Mouse (Mus musculus) cerebellum, postnatal 14 days (tissue): ENCODE measurements at regions not wholly inside any gene's neighbourhood (a gene's known extent, or its start where the extent isn't known, plus 50 kb on each side); places are given as distances from the start of the nearest gene placed in this dataset.
A peak's percentile ranks its signal among the peaks of the same experiment; 100 is the strongest.

Experiments
- DNase-seq, 2 experiments: peaks; one replicate each; pipeline ENCODE4 v3.0.0; 2021; ENCODE audit warnings: mixed read lengths in 2 of 2

DNA sequence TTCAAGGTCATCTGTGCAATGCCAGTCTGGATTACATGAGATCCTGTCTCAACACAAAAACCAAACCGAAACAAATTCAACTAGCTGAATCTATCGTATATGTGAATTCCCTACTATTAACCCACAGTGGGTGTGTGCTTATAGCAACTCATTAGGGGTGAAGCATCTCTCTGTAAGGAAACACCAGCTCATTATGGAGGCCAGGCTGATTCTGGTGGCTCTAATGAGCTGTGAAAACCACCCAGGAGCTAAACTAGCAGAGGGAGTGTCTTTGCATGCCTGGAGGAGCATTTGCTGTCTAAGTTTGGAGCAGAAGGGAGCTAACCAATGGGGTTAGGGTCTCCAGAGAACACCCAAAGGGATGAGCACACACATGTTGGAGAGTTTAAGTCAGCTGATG is 54.1 kb upstream of the Adamts2 start:
- DNase-seq: no peak

DNA sequence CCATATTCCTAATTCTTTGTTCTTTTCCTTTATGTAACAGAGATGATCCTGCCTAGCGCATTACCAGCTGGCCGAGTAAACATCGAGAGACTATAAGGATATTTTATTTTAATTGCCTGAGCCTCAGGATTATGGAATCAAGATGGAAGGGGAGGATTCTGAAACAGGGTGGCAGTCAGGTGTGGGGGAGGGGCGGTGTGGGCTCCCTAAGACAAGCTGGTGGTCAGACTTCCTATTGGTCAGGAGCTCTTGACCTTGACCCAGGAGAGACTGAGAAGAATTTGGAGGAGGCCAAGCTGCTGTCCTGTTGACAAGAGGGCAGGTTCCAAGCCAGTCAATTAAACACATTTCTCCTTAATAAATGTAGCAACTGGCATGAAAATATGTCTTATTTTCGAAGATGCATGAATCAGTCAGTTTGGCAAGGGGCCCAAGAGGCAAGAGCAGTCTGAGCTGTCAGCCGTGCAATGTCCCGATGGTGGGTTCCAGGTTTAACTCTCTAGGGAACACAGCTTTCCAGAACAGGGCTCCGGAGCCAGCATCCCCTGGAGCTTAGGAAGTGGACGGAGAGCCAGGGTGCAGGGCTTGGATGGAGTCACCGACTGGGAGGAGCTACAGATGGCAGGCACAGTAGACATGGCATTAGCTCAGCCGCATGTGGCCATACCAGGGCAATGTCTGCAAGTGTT is 55.3 kb upstream of the Adamts2 start:
- DNase-seq: peak; percentile 55 to 67

DNA sequence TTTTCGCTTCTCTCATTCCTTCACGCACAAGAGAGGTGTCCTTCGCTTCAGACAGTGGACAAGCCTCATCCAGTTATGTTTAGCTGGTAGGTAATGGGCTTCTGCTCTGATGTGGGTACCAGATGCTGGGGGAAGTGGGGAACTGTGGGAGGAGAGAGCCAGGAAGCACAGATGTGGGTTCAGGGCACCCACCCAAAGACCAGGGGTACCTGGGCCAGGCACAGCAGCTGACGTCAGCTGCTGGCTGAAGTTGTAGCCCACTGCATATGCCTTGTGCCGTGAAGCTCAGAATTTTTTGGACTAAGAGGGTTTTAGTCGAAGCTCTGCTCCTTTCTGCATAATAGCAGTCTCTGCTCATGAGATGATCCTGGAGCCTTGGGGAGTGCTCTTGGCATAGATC is 56.5 kb upstream of the Adamts2 start:
- DNase-seq: peak; percentile 26 to 34

DNA sequence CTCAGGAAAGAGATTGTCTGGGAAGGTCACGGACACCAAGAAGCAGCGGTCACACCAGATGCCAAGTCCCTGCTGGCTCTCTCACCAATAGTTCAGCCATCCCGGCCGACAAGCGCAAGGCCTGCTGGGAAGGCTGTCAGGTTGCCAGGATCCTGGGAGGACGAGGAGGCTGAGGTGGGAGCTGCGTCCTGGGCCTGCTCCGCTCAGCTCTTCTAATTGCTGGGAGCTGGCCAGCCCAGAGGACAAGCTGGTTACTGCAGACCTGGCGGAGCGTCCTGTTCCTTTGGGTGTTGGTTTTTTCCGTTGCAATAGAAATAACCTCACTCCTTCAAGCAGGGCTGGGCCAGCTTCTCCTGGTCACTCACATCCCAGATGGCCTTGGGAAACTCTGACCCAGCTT is 61.7 kb upstream of the Adamts2 start:
- peak; percentile 76 to 87 for DNase-seq

DNA sequence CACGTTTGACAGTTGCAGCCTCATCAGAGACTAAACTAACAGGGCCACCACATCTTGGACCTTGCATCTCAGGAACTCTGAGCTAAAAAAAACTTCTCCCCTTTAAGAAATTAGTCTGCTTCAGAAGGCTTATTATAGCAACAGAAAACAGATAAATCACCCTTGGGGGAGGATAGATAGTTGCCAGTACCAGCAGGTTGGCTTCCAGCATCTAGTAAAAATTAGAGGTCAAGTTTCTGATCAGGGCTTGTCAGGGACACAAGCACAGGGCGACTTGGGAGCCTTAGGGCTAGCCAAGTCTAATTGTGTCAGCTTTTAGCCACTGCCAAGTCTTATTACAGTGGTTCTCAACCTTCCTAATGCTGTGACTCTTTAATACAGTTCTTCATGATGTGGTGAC is 67.6 kb upstream of the Adamts2 start:
- no peak for DNase-seq

DNA sequence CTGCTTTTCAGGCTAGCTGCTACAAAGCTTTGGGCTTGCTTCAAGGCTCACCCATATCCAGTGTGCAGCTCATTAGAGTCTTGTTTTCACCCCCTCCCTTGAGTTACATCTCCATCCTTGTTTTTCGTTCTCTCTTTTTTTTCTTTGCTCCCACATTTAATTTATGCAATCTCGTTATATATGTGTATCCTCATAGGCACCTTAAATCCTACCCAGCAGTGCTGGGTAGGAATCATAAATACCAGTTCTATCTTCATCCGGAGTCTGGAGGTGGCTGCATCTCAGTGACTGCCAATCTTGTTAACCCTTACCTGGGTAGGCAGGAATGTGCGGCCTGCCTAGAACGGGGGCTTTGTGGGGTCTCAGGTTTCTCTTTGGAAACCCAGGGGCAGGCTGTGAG is 74.0 kb upstream of the Adamts2 start:
- no peak for DNase-seq

DNA sequence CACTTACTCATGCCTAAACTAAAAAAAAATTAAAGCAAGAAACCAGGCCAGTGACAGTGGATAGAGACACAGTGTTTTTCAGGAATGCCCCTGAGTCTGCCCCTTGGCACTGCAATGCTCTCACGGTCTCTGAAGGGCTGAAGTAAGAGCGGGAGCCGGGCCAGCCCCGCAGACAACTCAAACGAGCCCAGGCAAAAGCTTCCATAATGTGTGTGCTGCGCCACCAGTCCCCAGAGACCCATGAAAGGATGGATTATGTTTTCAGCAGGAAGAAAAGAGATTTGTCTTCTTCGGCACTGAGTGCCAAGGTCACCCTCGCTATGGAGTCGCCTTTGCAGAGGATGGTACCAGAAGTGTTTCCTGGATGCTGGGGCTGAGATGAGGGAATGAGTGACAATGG is 81.7 kb upstream of the Adamts2 start:
- DNase-seq: no peak

DNA sequence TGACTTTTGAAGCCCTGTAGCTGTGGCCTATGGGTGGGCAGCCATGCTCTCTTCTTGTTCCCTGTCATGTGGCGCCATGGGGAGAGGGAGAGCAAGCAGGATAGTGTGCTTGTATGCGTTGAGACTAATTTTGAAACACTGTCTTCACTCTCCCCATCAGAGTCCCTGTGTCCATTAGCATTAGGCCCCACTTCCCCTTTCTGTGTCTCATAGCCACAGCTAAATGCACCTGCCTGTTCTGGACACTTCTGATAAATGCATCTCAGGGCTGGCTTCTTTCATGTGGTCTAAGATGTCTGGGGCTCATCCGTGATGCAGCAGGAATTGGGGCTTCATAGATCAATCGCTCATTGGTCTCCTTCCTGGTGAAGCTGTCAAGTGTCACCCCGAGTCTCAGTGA is 77.0 kb upstream of the Rufy1 start:
- no peak for DNase-seq

DNA sequence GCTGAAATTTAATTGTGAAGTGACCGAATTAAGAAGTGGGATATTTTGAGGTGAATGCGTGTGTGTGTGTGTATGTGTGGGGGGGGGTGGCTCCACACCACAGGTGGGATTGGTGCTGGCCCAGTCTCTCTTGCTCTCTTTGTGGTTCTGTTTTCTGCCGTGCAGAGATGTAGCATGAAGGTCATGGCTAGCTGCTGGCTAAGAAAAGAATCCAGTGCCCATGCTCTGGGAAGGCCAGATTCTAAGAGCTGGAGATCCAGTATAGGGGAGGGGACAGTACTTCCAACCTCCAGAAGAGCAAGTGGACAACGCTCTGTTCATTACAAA is 76.5 kb upstream of the Rufy1 start:
- DNase-seq: no peak

DNA sequence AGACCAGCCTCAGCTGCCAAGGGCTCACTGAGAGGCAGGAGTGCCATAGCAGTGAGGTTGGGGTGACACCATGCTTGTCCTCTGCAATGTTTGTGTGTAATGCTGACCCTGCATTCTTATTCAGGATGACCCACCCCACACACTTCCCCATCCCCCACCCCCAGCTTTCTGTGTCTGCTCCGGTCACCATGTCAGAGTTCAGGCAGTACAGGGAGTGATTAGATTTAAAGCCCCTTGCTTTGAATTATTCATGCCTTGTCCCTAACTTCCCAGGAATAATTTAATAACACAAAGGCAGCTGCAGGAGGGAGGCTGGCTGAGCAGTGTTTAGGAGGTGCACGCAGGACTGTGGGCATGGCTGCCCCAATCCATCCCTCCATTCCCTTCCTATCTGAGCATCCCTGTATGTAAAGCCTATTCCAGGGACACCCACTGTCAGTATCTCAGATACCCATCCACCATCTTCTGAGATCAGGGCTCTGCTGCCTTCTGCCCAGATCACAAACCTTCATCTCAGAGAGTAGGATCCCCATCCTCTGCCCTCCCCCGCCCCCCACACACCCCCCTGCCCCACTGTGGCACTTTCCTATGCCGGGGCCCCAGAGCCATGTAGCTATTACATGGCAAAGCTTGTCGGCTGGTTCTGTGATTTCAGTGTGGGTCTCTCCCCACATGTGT is 76.0 kb upstream of the Rufy1 start:
- DNase-seq: no peak

DNA sequence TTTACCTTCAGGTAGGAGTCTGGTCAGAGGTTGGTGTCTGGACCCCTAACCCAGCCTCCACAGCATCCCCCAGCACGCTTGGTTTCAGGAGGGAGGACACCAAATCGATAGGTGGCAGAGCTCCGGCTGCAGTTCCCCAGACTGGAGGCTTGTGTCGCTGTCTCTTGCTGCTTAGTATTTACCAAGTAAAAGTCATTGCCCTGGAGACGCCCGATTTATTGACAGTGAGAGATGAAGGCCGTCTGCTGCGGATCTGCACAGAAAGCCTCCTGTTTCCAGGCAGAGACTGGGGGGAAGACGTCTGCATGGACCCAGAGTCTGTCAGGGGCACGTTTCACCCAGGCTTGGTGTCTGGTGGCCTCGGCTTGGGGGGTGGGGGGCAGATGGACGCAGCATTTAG is 70.4 kb upstream of the Rufy1 start:
- peak in 1 of 2 experiments; percentile 23 for DNase-seq

DNA sequence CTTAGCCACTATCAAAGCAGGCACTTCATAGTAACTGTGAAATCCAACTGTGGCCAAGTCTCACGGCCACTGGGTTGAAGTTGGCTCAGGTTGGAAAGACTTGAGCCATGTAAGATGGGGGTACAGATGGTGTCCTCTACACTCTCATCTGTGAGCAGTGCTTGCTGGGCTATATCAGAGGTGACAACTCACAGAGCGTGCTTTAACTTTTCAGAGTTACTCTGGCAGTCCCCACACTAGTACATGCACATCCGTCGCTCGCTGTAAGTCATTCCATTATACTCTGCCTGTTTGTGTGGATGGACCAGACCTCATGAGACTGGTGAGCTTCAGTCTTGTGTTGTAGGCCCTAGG is 62.2 kb upstream of the Rufy1 start:
- no peak for DNase-seq

DNA sequence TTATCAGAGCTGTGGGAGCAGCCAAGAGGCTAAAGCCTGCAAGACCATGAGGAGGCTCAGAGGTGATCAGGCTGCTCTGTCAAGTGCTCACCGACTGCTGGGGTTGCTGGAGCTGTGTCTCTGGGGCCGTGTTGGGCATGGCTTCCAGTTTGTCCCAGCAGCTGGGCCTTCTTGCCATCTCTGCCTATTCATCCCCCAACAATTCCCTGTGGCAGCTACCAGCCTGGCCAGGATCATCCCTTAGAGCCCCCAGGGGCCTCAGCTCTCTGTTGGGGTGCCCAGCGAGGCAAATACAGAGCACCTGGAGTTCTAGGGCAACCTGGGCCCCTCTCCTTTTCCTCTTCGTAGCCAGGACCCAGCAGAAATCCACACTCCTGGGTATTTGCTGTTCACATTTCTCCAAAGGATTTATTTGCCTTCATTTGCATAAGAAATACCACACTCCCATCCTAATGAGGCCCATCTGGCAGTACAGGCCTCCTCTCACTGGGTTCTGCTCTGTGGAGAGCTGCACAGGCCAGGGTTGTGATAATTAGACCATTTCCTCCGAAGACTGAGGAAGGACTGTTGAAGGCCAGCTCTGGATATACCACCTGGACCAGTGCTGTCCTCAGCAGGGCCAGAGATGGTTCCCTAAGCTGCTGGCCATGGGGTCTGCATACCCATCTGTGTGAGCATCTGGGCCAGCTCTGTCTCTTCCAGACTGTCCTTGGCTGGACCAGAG is 61.6 kb upstream of the Rufy1 start:
- peak; percentile 42 to 57 for DNase-seq

DNA sequence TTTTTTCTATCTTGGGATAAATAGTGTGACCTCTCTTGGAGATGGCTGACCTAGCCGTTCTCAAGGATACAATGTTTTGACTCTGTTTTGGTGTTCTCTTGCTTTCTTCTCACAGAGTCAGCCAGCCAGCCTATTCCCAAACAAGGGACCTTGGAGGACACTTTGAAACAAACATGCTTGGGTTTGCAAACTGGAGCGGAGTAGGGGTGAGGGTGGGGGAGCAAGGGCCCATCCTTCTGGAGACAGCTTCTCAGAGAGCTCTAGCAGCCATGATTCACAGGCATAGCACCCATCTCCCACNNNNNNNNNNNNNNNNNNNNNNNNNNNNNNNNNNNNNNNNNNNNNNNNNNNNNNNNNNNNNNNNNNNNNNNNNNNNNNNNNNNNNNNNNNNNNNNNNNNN is 52.9 kb upstream of the Rufy1 start:
- DNase-seq: no peak

DNA sequence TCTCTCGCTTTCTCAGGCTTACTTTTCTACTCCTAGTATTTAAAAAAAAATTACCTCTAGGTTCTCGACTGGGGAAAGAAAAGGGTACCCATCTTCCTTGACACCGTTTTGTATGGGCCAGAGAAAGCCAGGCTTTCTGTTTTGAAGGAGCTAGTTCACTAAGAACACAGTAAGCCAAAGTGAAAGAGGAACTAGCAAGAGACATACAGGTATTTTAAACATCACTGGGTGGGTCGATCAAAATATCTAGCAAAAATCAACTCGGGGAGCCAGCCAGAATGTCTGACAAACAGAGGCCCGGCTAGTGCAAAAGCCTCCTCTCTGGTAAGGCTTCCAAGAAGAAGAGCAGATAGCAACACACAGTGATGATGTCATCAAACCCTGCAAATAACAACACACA is 52.2 kb upstream of the Rufy1 start:
- DNase-seq: no peak

DNA sequence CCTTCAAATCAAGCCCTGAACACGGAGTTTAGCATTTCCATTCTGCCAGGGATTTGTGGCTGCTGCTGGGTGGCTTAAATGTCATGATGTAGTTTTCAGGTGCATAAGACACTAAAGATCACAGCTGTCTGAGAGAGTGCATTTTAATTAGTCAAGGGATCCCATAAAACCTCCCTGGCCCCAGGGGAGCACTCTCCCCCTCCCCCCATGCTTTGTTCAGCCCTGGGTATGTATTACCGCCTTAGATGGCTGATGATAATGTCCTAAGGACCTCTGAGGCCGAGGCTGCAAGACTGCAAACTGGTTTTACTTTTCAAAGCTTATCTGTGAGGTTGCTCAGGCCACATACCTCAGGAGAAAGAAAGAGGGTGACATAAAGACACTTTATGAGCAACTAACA is 51.7 kb upstream of the Rufy1 start:
- DNase-seq: no peak
